Mouse (Mus musculus) lung, embryonic 16.5 days (tissue): ENCODE data around the gene Raet1d. TPM values are rescaled to one million over a fixed set of nuclear protein-coding genes. Genes with fewer than 3 reads are reported as not detected.
A peak's percentile ranks its signal among the peaks of the same experiment; 100 is the strongest.
"Not testable (repeated sequence)": the region's sequence is repeated elsewhere in the genome, so short reads cannot be mapped to it uniquely, and the experiment has no call there.

Source experiments
- ATAC-seq: fragments of 200-750 bp; cut with Nextera tagmentation; 2 replicates; pipeline ENCODE4 v1.8.0; 2017; ENCODE audit warnings: low read depth, mild to moderate bottlenecking, moderate library complexity
- H3K27ac ChIP-seq: fragments of 300-500 bp; sonication (generic); 2 replicates; pipeline ENCODE4 v1.5.1; 2014; ENCODE audit warnings: mild to moderate bottlenecking, control low read depth, low read length
- H3K27me3 ChIP-seq: fragments of 300-500 bp; sonication (generic); 2 replicates; pipeline ENCODE4 v1.6.1; 2014; ENCODE audit warnings: low read depth, low read length, mixed read lengths; ENCODE audit not compliant: control insufficient read depth, insufficient read depth
- H3K36me3 ChIP-seq: fragments of 300-500 bp; sonication (generic); 2 replicates; pipeline ENCODE4 v1.6.1; 2014; ENCODE audit warnings: low read length; ENCODE audit not compliant: control insufficient read depth, insufficient read depth
- H3K4me1 ChIP-seq: fragments of 300-500 bp; sonication (generic); replicated peaks from 2 replicates; pipeline ENCODE4 v1.6.1; 2014; ENCODE audit warnings: low read length, mixed read lengths; ENCODE audit not compliant: control insufficient read depth, insufficient read depth
- H3K4me2 ChIP-seq: fragments of 300-500 bp; sonication (generic); 2 replicates; pipeline ENCODE4 v1.6.1; 2014; ENCODE audit warnings: low read depth, low read length, control low read depth
- H3K4me3 ChIP-seq: fragments of 300-500 bp; sonication (generic); 2 replicates; pipeline ENCODE4 v1.5.1; 2014; ENCODE audit warnings: mild to moderate bottlenecking, low read length, control low read depth
- H3K9ac ChIP-seq: fragments of 300-500 bp; sonication (generic); 2 replicates; pipeline ENCODE4 v1.6.1; 2014; ENCODE audit warnings: low read length, control low read depth
- H3K9me3 ChIP-seq: fragments of 300-500 bp; sonication (generic); 2 replicates; pipeline ENCODE4 v1.6.1; 2016; ENCODE audit warnings: low read length; ENCODE audit not compliant: control insufficient read depth
- WGBS: fragments of 180-500 bp; shearing (Covaris S2); extraction: QIAGEN DNeasy Blood & Tissue Kit; methylation state at CpG from one replicate; pipeline ENCODE4 v1.1.7; 2014; 5-methylcytosine and 5-hydroxymethylcytosine counted together
- polyA plus RNA-seq: library from polyadenylated mRNA; unstranded; fragments of >200 nt; fragmentation: Nextera tagmentation; extraction: Ambion mirVana; gene quantifications from 2 replicates; pipeline ENCODE4 v1.2.1, GENCODE M21; 2015

The Raet1d gene
- polyA plus RNA-seq, 1 experiment from 2014 or later = 9.7 TPM

DNA sequence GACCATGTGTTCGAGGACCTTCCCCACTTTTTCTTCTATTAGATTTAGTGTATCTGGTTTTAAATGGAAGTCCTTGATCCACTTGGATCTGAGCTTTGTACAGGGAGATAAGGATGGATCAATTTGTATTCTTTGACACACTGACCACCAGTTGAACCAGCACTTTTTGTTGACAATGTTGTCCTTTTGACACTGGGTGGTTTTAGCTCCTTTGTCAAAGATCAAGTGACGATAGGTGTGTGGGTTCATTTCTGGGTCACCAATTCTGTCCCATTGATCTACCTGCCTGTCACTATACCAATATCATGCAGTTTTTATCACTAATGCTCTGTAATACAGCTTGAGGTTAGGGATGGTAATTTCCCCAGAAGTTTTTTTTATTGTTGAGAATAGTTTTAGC, 4.6 kb downstream of the Raet1d start:
- H3K27ac ChIP-seq, H3K4me3 ChIP-seq, H3K4me1 ChIP-seq, H3K27me3 ChIP-seq, H3K4me2 ChIP-seq, H3K9me3 ChIP-seq, H3K9ac ChIP-seq, ATAC-seq, H3K36me3 ChIP-seq: not testable (repeated sequence)
- 55% methylated on average over 2 of the region's 2 CpGs for WGBS

DNA sequence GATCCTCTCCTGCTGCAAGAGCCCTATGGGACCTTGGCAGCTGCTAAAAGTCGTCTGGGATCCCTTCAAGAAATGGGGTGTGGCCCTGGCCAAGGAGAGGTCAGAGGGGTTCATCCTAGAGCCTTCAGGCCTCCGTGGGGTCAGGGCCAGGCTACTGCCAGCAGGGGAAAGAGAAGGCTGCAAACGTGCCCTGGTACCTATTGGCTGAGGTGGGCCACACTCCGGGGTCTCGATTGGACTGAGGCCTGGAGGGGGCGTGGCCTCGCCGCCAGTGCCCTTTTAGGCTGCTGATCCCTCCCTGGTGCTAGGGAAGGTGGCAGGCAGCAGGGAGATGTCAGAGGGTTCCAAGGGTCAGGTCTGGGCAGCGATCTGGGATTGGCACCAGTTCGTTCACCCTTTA, 20.9 kb downstream of the Raet1d start:
- H3K27me3 ChIP-seq, H3K36me3 ChIP-seq, H3K4me1 ChIP-seq, H3K27ac ChIP-seq, H3K4me2 ChIP-seq, H3K4me3 ChIP-seq, H3K9me3 ChIP-seq, ATAC-seq, H3K9ac ChIP-seq: not testable (repeated sequence)
- 4% methylated on average over 5 of the region's 10 CpGs for WGBS

DNA sequence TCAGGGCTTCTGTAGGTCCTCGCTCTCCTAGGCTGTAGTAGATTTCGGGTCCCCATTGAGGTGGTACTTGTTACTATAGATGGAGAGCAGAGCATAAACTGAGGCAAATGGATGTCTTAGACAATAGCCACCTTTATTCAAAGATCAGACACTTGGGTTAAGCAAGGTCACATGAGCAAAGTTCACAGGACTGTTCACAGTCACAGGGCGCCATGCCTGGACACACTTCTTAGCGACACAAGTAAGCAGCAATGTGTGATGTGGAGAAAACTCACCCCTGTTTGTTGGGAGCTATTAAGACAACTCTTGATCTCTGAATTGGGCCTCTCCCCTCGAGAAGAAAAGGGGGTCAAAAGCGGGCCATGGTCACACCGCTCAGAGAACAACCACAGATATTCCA, 29.8 kb downstream of the Raet1d start:
- not testable (repeated sequence) for H3K27ac ChIP-seq, H3K9me3 ChIP-seq, H3K4me1 ChIP-seq, H3K9ac ChIP-seq, H3K36me3 ChIP-seq, H3K4me2 ChIP-seq, ATAC-seq, H3K4me3 ChIP-seq, H3K27me3 ChIP-seq
- 88% methylated on average over 7 of the region's 7 CpGs for WGBS

DNA sequence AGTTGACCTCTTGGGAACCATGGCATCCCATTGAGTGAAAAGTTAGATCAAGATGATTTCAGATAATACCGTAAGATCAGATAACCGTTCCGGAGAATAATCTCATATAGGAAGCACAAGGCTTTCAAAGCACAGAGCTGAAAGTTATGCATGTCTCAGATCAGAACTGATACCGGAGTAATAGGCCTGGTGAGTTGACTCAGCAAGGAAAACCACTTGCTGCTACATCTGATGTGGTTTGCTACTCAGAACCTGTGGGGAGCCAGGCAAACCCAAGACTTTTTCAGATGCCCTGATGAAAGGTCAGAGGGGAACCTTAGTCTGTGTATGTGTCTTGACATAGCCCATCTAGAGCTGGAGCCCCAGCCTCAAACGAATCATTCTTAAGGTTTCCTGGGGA, 31.3 kb downstream of the Raet1d start:
- H3K27me3 ChIP-seq, H3K4me3 ChIP-seq, H3K36me3 ChIP-seq, H3K4me2 ChIP-seq, H3K4me1 ChIP-seq, H3K9ac ChIP-seq, H3K27ac ChIP-seq, ATAC-seq, H3K9me3 ChIP-seq: not testable (repeated sequence)
- 75% methylated on average over 2 of the region's 5 CpGs for WGBS

DNA sequence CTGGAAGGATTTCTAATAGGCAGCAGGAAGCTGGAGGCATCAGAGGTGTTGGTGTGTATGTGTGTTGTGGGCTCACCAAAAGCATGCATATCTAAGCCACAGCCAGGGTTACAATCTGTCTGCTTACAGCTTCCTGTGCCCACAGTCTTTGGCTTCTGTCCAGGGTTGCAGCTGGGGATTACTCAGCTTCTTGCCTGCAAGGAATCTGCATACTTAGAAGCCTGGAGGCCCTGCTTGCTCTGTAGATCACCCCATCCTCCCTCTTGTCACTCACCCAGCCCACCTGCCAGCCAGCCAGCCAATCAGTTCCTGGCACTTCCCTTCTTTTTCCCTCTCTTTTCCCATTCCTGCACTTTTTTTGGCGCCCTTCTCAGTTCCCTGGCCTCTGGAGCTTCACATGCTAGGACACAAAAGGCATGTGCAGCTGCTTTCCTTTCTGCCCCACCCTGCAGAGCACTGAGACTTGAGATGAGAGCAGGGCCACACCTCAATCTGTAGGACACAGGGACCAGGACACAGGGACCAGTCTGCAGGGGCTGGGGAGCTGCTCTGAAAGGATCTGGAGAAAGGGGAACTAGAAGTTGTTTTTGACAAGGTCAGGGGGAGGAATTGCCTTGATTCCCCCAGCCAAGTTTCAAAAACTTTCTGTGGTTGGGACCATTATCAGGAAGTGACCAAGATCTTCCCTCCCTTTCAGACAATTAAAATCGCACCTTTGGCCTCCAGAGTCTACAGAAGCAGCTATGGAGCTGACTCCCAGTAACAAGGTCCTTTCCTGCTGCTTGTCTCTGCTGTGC, 32.9 kb downstream of the Raet1d start:
- H3K9me3 ChIP-seq, H3K4me2 ChIP-seq, H3K27me3 ChIP-seq, H3K36me3 ChIP-seq, H3K4me3 ChIP-seq, H3K27ac ChIP-seq, H3K9ac ChIP-seq, H3K4me1 ChIP-seq: not testable (repeated sequence)
- WGBS = no CpG with 5 or more reads among the region's 2 CpGs
- peak; percentile 45; the same call in 1 of the 2 replicates for ATAC-seq

DNA sequence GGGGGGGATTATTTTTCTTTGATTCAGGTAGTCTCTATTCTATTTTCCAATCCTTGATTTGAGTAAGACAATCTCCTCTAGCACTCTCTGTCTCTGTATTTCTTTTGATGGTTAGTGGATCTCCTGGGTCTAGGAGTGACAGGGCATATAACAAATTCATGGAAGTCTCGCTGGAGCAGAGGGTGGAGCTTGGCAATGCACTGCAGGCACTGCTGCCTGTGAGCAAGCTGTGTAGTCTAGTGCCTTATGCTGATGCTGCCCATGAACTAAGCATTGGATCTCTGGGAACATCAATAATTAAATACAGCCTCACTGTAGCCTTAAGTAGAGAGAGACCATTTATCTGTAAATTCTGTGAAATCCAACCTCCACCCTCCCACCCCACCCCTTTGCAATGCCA, 36.3 kb downstream of the Raet1d start:
- ATAC-seq, H3K4me2 ChIP-seq, H3K27ac ChIP-seq, H3K36me3 ChIP-seq, H3K27me3 ChIP-seq, H3K9me3 ChIP-seq, H3K4me3 ChIP-seq, H3K4me1 ChIP-seq, H3K9ac ChIP-seq: not testable (repeated sequence)
- 10% methylated on average over 1 of the region's 1 CpGs for WGBS

DNA sequence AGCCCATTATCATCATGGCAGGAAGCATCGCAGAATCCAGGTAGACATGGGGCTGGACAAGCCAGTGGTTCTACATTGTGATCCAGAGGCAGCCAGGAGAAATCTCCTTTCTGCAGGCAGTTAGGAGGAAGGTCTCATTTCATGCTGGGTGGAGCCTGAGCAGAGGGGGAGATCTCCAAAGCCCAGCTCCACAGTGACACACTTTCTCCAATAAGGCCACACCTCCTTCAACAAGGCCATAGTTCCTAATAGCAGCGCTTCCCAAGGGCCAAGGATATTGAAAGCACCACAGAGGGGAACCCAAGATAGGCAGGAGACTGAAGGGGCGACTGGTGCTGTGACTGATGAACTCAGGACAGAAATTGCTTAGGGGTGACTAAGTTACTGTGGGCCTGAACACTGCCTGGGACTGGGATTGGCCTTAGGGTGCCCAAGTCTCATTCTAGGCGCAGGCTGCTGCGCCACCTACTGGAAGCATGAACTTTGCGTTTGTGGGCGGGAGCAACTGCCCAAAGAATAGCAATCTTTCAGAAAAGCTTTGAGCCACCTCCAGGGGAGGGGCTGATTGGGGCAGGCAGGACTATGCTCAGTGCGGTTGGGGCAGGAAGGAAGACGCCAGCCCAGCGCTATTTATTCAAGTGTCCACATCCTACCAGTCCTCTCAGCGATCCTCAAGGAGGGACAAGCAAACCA, 42.0 kb downstream of the Raet1d start:
- H3K4me1 ChIP-seq, H3K27me3 ChIP-seq, H3K9ac ChIP-seq, H3K4me3 ChIP-seq, H3K4me2 ChIP-seq, H3K27ac ChIP-seq, H3K36me3 ChIP-seq, H3K9me3 ChIP-seq: not testable (repeated sequence)
- peak; percentile 88 for ATAC-seq
- WGBS = 8% methylated on average over 8 of the region's 11 CpGs

DNA sequence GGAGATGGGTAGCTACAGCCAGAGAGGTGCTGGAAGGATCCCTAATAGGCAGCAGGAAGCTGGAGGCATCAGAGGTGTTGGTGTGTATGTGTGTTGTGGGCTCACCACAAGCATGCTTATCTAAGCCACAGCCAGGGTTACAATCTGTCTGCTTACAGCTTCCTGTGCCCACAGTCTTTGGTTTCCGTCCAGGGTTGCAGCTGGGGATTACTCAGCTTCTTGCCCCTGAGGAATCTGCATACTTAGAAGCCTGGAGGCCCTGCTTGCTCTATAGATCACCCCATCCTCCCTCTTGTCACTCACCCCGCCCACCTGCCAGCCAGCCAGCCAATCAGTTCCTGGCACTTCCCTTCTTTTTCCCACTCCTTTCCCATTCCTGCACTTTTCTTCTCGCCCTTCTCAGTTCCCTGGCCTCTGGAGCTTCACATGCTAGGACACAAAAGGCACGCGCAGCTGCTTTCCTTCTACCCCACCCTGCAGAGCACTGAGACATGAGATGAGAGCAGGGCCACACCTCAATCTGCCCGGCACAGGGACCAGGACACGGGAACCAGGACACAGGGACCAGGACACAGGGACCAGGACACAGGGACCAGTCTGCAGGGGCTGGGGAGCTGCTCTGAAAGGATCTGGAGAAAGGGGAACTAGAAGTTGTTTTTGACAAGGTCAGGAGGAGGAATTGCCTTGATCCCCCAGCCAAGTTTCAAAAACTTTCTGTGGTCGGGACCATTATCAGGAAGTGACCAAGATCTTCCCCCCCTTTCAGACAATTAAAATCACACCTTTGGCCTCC, 53.5 kb downstream of the Raet1d start:
- H3K9me3 ChIP-seq, H3K4me1 ChIP-seq, H3K4me2 ChIP-seq, H3K9ac ChIP-seq, H3K27ac ChIP-seq, H3K36me3 ChIP-seq, H3K4me3 ChIP-seq, H3K27me3 ChIP-seq: not testable (repeated sequence)
- WGBS = 0% methylated on average over 1 of the region's 8 CpGs
- peak; percentile 72 for ATAC-seq
